Mouse (Mus musculus): ENCODE data around the gene 4930544D05Rik. TPM values are rescaled to one million over a fixed set of nuclear protein-coding genes. Genes with fewer than 3 reads are reported as not detected.

Gene 4930544D05Rik
- polyA plus RNA-seq, 1 experiment: 0.10 TPM

- Histone ChIP-seq H3K27me3 (ENCODE audit: control insufficient read depth, insufficient read depth, insufficient read length) (no peaks in the 10 kb centered on the region), H3K79me2 (ENCODE audit: control insufficient read depth, insufficient read depth) (peaks cover 38% of the 10 kb centered on the region), H3ac (ENCODE audit: control insufficient read depth, insufficient read length) (no peak overlapping the region), H3K4me3 (no peak overlapping the region), H3K36me3 (ENCODE audit: control insufficient read depth, insufficient read depth) (peaks cover 37% of the 10 kb centered on the region), H3K4me2 (ENCODE audit: low read depth) (no peak overlapping the region)
- no peak for TF ChIP-seq CEBPB (IDR thresholded peaks at IDR 0.05; ENCODE audit: insufficient read depth, poor library complexity, severe bottlenecking)
- peak; percentile 49 for TF ChIP-seq POLR2A (IDR thresholded peaks at IDR 0.05; ENCODE audit: insufficient read length, low read depth)
- no peak for TF ChIP-seq TCF12 (IDR thresholded peaks at IDR 0.05; ENCODE audit: insufficient read depth, poor library complexity, severe bottlenecking)
- no peak for TF ChIP-seq REST (IDR thresholded peaks at IDR 0.05; ENCODE audit: insufficient read depth, insufficient read length)
- no peak for TF ChIP-seq MYOG (IDR thresholded peaks at IDR 0.05; ENCODE audit: control insufficient read depth in 1 of 3, insufficient read depth in 1 of 3, insufficient read length in 2 of 3, low read depth in 2 of 3)
- peak; percentile 93 for TF ChIP-seq POLR2AphosphoS2 (IDR thresholded peaks at IDR 0.05; ENCODE audit: insufficient read length, low read depth)
- no peak for TF ChIP-seq MAX (IDR thresholded peaks at IDR 0.05; ENCODE audit: low read depth)
Observed at GRCm38 (mm10) chr11:70663957-70664356, 48.3 kb downstream of the 4930544D05Rik start.

GRCm38 (mm10) chr11:70664741-70665140, 49.1 kb downstream of the 4930544D05Rik start:
- peaks cover 37% of the 10 kb centered on the region for H3K36me3 ChIP-seq (ENCODE audit: control insufficient read depth, insufficient read depth)
- H3K27me3 ChIP-seq (ENCODE audit: control insufficient read depth, insufficient read depth, insufficient read length): no peaks in the 10 kb centered on the region
- no peak overlapping the region for H3ac ChIP-seq (ENCODE audit: control insufficient read depth, insufficient read length)
- no peak overlapping the region for H3K4me3 ChIP-seq
- peaks cover 30% of the 10 kb centered on the region for H3K79me2 ChIP-seq (ENCODE audit: control insufficient read depth, insufficient read depth)
- no peak for TF ChIP-seq POLR2A (IDR thresholded peaks at IDR 0.05; ENCODE audit: insufficient read length, low read depth)
- TF ChIP-seq POLR2AphosphoS2 (IDR thresholded peaks at IDR 0.05; ENCODE audit: insufficient read length, low read depth): peak; percentile 74
- no peak overlapping the region for H3K4me2 ChIP-seq (ENCODE audit: low read depth)

Other genes starting within 250 kb of the 4930544D05Rik start
- 26.5 TPM for gene Pelp1, start 205.8 kb upstream of the 4930544D05Rik start, polyA plus RNA-seq (2012; fragmentation: generic; extraction: Trizol)
- gene Arrb2, start 183.2 kb upstream of the 4930544D05Rik start, polyA plus RNA-seq (2012; fragmentation: generic; extraction: Trizol): 20.1 TPM
- gene Med11, start 163.9 kb upstream of the 4930544D05Rik start, polyA plus RNA-seq (2012; fragmentation: generic; extraction: Trizol): 29.6 TPM
- gene Zmynd15, start 156.4 kb upstream of the 4930544D05Rik start, polyA plus RNA-seq (2012; fragmentation: generic; extraction: Trizol): not detected
- gene Cxcl16, start 155.9 kb upstream of the 4930544D05Rik start, polyA plus RNA-seq (2012; fragmentation: generic; extraction: Trizol): 0.08 TPM
- not detected for gene Tm4sf5, start 110.6 kb upstream of the 4930544D05Rik start, polyA plus RNA-seq (2012; fragmentation: generic; extraction: Trizol)
- not detected for gene Vmo1, start 101.2 kb upstream of the 4930544D05Rik start, polyA plus RNA-seq (2012; fragmentation: generic; extraction: Trizol)
- not detected for gene Gltpd2, start 96.7 kb upstream of the 4930544D05Rik start, polyA plus RNA-seq (2012; fragmentation: generic; extraction: Trizol)
- 575 TPM for gene Psmb6, start 90.5 kb upstream of the 4930544D05Rik start, polyA plus RNA-seq (2012; fragmentation: generic; extraction: Trizol)
- gene Gm40193, start 82.9 kb upstream of the 4930544D05Rik start, polyA plus RNA-seq (2012; fragmentation: generic; extraction: Trizol): not detected
- gene Pld2, start 75.8 kb upstream of the 4930544D05Rik start, polyA plus RNA-seq (2012; fragmentation: generic; extraction: Trizol): 10.2 TPM
- 34.4 TPM for gene Mink1, start 53.0 kb upstream of the 4930544D05Rik start, polyA plus RNA-seq (2012; fragmentation: generic; extraction: Trizol)
- 5.3 TPM for gene Chrne, start 3.4 kb downstream of the 4930544D05Rik start, polyA plus RNA-seq (2012; fragmentation: generic; extraction: Trizol)
- gene Gp1ba, start 23.3 kb downstream of the 4930544D05Rik start, polyA plus RNA-seq (2012; fragmentation: generic; extraction: Trizol): 0.22 TPM
- 16.7 TPM for gene Rnf167, start 31.4 kb downstream of the 4930544D05Rik start, polyA plus RNA-seq (2012; fragmentation: generic; extraction: Trizol)
- gene Slc25a11, start 31.6 kb downstream of the 4930544D05Rik start, polyA plus RNA-seq (2012; fragmentation: generic; extraction: Trizol): 165 TPM
- gene Pfn1, start 38.8 kb downstream of the 4930544D05Rik start, polyA plus RNA-seq (2012; fragmentation: generic; extraction: Trizol): 2,636 TPM
- 1,792 TPM for gene Eno3, start 41.4 kb downstream of the 4930544D05Rik start, polyA plus RNA-seq (2012; fragmentation: generic; extraction: Trizol)
- 52.4 TPM for gene Spag7, start 53.6 kb downstream of the 4930544D05Rik start, polyA plus RNA-seq (2012; fragmentation: generic; extraction: Trizol)
- 11.9 TPM for gene Camta2, start 72.3 kb downstream of the 4930544D05Rik start, polyA plus RNA-seq (2012; fragmentation: generic; extraction: Trizol)
- gene Inca1, start 84.3 kb downstream of the 4930544D05Rik start, polyA plus RNA-seq (2012; fragmentation: generic; extraction: Trizol): 1.1 TPM
- gene Kif1c, start 84.7 kb downstream of the 4930544D05Rik start, polyA plus RNA-seq (2012; fragmentation: generic; extraction: Trizol): 96.3 TPM
- gene Zfp3, start 148.4 kb downstream of the 4930544D05Rik start, polyA plus RNA-seq (2012; fragmentation: generic; extraction: Trizol): 2.7 TPM
- gene Scimp, start 196.7 kb downstream of the 4930544D05Rik start, polyA plus RNA-seq (2012; fragmentation: generic; extraction: Trizol): 0.10 TPM
- 16.1 TPM for gene Rabep1, start 228.9 kb downstream of the 4930544D05Rik start, polyA plus RNA-seq (2012; fragmentation: generic; extraction: Trizol)

Data from myocyte (in vitro differentiated cells).